Mouse (Mus musculus) spleen, postnatal 0 days (tissue): ENCODE data around the gene Rffl. TPM values are rescaled to one million over a fixed set of nuclear protein-coding genes. Genes with fewer than 3 reads are reported as not detected.

Experiments
- polyA plus RNA-seq: library from polyadenylated mRNA; unstranded; fragments of >200 nt; fragmentation: Nextera tagmentation; extraction: Ambion mirVana; gene quantifications from 2 replicates; pipeline ENCODE4 v1.2.1, GENCODE M21; 2015

Gene Rffl
- polyA plus RNA-seq, result 18.9 and 21.0 TPM in 2 replicates

DNA sequence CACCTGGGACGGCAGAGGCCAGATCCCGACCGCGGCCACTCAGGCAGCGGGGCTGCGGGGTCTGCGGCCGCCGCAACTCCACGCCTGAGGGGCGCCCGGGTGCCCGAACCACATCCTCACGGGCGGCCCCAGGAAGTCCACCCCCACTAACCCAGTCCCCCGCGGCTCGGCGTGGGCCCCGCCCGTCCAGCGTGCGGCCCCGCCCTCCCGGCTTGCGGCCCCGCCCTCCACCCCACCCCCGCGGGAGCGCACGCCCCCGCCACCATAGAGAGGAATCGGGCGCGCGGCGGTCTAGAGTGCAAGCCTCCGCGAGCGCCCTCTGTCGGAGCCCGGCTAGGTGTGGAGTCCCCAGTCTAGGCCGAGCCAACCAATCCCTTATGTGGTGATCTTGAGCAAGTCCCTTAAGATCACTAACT lies at the start of gene Rffl:
TSS of gene Rffl (minus strand) at position 180 of the 416 bp plus-strand sequence.

DNA sequence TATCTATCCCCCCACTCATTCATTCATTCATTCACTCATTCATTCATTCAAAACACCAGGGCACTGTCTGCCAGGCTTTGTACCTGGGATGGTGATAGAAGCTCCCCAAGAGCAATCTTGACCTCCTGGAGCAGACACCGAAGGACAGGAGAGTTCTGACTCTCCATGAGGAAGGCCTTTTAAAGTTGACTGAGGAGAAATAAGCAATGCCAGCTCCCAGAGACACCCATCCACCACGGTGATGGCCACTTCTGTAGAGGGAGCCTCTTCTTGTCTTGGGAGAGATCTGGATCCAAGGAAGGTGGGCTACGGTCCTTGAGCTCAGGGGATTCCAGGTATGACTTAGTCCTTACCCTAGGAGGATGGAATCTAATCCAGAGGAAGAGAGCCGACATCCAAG lies 39.2 kb upstream of the Rffl start, which contains the start of gene Unc45b:
TSS of gene Unc45b (plus strand) at position 301 of the 400 bp plus-strand sequence.

DNA sequence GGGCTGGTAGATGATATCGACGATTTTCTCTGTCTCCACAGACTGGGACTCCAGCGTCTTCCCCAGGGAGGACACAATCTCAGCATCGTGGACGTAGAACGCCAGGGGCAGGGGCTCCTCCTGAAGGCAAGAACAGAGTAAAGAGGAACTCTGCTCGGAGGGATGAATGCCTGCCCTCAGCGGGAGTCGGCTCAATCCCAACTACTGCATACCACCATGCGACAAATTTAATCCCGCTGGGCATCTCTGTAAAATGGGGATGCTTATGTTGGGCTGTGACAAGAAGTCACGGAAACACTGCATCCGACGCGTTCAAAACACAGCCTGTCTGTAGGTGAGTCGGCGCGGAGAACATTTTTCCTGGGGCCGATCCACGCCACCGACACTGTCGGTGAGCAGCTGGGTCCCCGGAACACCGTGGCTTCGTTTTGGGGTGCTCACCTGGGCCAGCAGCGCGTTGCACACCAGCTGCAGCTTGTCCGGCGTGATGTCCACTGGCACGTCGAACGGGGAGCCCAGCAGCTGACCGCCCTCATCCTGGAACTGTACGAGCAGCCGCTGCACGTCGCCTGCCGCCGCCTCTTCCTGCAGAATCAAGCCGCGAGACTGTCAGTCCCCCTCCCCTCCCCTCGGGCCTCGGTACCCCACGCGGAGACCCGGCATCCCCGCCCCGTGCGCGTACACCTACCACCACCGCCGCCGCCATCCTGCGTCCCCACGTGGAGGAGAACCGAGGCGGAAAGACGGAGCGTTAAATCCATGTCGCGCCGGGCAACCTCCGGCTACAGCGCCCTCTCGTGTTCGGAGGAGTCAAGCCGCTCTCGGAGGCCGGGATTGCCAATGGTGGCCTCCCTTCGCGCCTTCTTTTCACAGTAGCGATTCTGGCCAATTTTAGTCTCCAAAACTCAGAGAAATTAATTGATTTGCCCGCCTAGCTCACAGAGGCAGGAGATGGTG lies 36.9 kb upstream of the Rffl start, which contains the start of gene Nle1:
TSS of gene Nle1 (minus strand) at position 761 of the 957 bp plus-strand sequence.

DNA sequence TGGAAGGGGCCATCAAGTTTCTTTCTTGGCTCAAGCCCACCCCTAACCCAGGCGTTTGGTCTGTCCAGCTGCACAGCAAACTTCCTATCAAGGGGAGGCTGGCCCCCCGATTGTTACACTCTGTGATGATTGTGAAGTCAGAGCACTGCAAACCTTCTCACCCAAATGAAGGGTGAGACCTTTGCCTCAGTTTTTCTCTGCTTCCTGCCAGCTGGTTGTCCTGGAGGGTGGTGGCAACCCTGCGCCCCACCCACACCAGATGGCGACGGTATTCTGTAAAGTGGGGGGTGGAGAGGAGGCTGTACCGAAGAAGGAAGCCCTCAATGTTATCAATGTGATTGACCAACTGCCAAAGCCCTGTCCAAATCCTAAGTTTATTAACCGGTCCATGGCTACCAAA lies 20.9 kb upstream of the Rffl start, which contains the start of gene Fndc8:
TSS of gene Fndc8 (plus strand) at position 189 of the 400 bp plus-strand sequence.

DNA sequence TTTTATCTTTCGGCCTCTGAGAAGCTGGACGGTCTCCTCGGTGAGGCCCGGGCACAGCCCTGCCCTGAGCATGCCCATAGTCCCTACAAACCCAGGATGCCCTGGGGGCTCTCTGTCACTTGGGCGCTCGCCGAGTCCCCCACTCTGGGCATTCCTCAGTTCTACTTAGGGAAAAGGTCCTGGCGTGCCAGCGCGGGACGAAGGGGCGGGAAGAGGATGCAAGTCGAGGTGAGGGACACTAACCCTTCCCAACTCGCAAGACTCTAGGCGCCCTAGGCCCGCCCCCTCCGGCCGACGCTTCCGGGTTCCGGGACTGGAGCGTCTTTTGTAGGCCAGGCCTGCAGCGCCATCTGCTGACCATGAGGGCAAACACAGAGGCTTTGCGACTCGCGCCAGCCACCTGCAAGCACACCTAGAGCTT lies 19.3 kb upstream of the Rffl start, which contains the start of gene Rad51d:
TSS of gene Rad51d (minus strand) at position 273 of the 421 bp plus-strand sequence.

DNA sequence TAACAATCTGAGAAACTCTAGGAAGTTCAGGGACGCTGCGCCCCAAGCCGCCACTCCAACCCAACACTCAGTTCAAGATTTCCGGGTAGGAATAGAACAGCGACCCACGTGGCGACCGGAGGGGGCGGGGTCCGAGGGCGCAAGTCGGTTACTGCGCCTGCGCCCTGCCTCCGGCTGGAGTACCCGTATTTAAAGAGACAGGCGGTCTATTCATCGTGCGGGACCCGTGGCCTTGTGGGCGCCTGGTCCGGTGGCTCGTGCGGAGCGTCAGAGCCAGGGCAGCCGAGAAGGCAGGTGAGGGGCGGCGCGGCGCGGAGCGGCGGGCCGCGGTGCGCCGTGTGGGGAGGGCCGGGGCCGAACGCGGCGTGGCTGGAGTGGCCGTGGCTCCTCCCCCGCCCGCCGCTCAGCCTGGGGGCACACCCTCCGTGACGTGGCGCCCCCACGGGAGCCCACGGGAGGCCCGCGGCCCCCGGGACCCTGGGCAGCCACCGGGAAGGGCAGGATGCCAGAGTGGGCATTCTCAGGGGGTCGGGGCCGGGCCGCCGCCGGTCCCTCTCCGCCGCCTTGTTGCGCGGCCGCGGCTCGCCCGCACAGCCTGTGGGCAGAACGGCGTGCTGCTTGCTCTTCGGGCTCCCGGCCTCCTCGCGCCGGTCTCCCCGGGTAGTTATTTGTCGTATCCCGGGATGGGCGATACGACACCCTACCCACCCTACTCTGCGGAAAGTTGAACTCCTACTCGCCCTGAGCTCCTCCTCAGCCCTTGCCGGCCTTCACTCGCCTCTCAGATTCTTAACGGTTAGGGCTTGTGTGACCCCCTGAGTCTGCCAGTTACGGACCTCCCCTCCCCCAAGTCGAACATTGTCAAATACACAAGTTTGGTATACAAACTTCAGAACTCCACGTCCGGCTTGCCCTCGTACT lies 89.8 kb downstream of the Rffl start, which contains the start of gene Lig3:
TSS of gene Lig3 (plus strand) at position 126 of the 921 bp plus-strand sequence.

DNA sequence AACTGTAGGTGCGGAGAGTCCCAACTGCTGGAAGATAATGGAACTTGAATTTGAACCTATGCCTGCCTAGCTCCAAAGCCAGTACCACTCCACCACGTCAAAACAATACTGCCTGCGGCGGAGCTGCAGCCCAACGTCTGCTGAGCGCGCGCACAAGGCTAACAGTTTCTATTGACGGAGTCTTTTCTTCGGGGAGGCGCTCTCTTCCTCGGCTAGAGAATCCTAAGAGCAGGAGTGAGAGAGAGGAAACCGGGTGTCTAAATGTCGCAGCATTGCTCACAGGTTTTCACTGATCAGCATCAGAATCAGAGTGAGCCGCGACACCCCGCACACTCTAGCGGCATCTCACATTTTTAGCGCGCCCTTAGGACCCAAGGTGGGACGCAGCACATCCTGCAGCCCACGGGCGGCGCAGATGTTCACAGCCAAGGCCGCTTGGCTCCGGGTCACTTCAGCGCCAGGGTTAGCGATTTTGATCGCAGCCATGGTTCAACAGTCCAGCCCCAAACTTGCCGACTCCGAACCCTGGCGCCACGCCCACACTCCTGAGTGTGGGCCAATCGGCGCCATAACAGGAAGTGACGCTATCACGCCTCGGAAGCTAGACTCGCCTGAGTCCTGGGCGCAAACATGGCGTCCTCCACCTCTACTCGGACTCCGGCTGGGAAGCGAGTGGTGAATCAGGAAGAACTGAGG lies 107.1 kb downstream of the Rffl start, which contains the start of the genes Cct6b and Zfp830:
TSS of gene Cct6b (minus strand) at position 580 of the 696 bp plus-strand sequence.
TSS of gene Zfp830 (plus strand) at position 604 of the 696 bp plus-strand sequence.

Other genes starting within 250 kb of the Rffl start
- 0.32 and 0.34 TPM in 2 replicates for gene Cct6b, start 106.9 kb downstream of the Rffl start, polyA plus RNA-seq
- 21.5 and 21.9 TPM in 2 replicates for gene Zfp830, start 106.9 kb downstream of the Rffl start, polyA plus RNA-seq
- 8.4 and 11.0 TPM in 2 replicates for gene Lig3, start 90.1 kb downstream of the Rffl start, polyA plus RNA-seq
- 9.3 and 9.6 TPM in 2 replicates for gene Rad51d, start 19.4 kb upstream of the Rffl start, polyA plus RNA-seq
- 0.24 and 0.41 TPM in 2 replicates for gene Fndc8, start 20.9 kb upstream of the Rffl start, polyA plus RNA-seq
- 20.8 and 23.2 TPM in 2 replicates for gene Nle1, start 37.2 kb upstream of the Rffl start, polyA plus RNA-seq
- gene Unc45b, start 39.3 kb upstream of the Rffl start, polyA plus RNA-seq, result 1.9 and 2.9 TPM in 2 replicates
- 4.6 and 6.4 TPM in 2 replicates for gene Slfn5, start 80.1 kb upstream of the Rffl start, polyA plus RNA-seq
- gene Slfn9, start 120.6 kb upstream of the Rffl start, polyA plus RNA-seq, result 5.6 and 5.8 TPM in 2 replicates
- 1.4 and 2.4 TPM in 2 replicates for gene Slfn8, start 149.6 kb upstream of the Rffl start, polyA plus RNA-seq
- 44.4 and 56.1 TPM in 2 replicates for gene Slfn2, start 193.9 kb upstream of the Rffl start, polyA plus RNA-seq
- gene Slfn1, start 245.6 kb upstream of the Rffl start, polyA plus RNA-seq, result 15.8 and 18.2 TPM in 2 replicates